Comparison of ENCODE assay signal across 9 mouse cellular contexts in genomic region chr16:31591565-31591964, GRCm38 (mm10).
A peak's percentile ranks its signal among the peaks of the same experiment; 100 is the strongest.
DNase-seq lines count a peak whose midpoint lies in the region; ATAC-seq and TF ChIP-seq lines count a peak whose summit lies in the region.
"Had no signal": no experiment of that assay in that cellular context is flagged by ENCODE, and none has a peak within 500 bp of the region (broad histone marks: within the 10 kb centered on the region; RNA-seq: fewer than 3 reads in every experiment).

No protein-coding gene starts in this region.

- no peak; the same call in 1 of the 2 replicates for ATAC-seq in midbrain, embryonic 11.5 days (ENCODE audit: low FRiP score)
- peak; percentile 46 for ATAC-seq in limb, embryonic 13.5 days (ENCODE audit: low FRiP score, low read depth)

- H3K4me1 ChIP-seq in heart, embryonic 10.5 days, result peaks cover 41% of the 10 kb centered on the region
- peaks cover 44% of the 10 kb centered on the region for H3K4me1 ChIP-seq in midbrain, embryonic 10.5 days
- peaks cover 19% of the 10 kb centered on the region for H3K4me1 ChIP-seq in midbrain, embryonic 11.5 days (ENCODE audit: control insufficient read depth, insufficient read depth, low read length)
- H3K4me1 ChIP-seq in limb, embryonic 13.5 days, result peaks cover 48% of the 10 kb centered on the region
- peaks cover 14% of the 10 kb centered on the region; the same call in 1 of the 2 replicates for H3K4me1 ChIP-seq in cerebellum, adult 2 months (ENCODE audit: control insufficient read depth, insufficient read depth, low read length)

- WGBS in heart, embryonic 10.5 days, result 78% methylated on average over 3 of the region's 3 CpGs
- WGBS in midbrain, embryonic 10.5 days, result 73% methylated on average over 3 of the region's 3 CpGs
- 71% methylated on average over 3 of the region's 3 CpGs for WGBS in midbrain, embryonic 11.5 days
- WGBS in limb, embryonic 13.5 days, result 15% methylated on average over 3 of the region's 3 CpGs
- 91% methylated on average over 3 of the region's 3 CpGs for WGBS in cerebellum, adult 2 months

- peak overlapping the region; percentile 64 for H3K27ac ChIP-seq in heart, embryonic 10.5 days
- H3K27ac ChIP-seq in midbrain, embryonic 10.5 days (replicated peaks), result peak overlapping the region; percentile 80
- no peak overlapping the region for H3K27ac ChIP-seq in midbrain, embryonic 11.5 days (ENCODE audit: low read depth, low read length)
- H3K27ac ChIP-seq in limb, embryonic 13.5 days, result peak overlapping the region; percentile 79
- H3K27ac ChIP-seq in cerebellum, adult 2 months (ENCODE audit: insufficient read depth, low read length), result no peak overlapping the region

- H3K27me3 ChIP-seq in heart, embryonic 10.5 days (ENCODE audit: insufficient read depth, poor library complexity, severe bottlenecking), result no peaks in the 10 kb centered on the region
- peaks cover 22% of the 10 kb centered on the region for H3K27me3 ChIP-seq in midbrain, embryonic 10.5 days (ENCODE audit: low read depth, poor library complexity, severe bottlenecking)
- no peaks in the 10 kb centered on the region for H3K27me3 ChIP-seq in midbrain, embryonic 11.5 days (ENCODE audit: control insufficient read depth, insufficient read depth, low read length)
- H3K27me3 ChIP-seq in limb, embryonic 13.5 days, result no peaks in the 10 kb centered on the region
- no peaks in the 10 kb centered on the region for H3K27me3 ChIP-seq in cerebellum, adult 2 months (ENCODE audit: control insufficient read depth, insufficient read depth, low read length)

- H3K36me3 ChIP-seq in heart, embryonic 10.5 days, result no peaks in the 10 kb centered on the region
- no peaks in the 10 kb centered on the region for H3K36me3 ChIP-seq in midbrain, embryonic 10.5 days
- no peaks in the 10 kb centered on the region for H3K36me3 ChIP-seq in midbrain, embryonic 11.5 days (ENCODE audit: control insufficient read depth, insufficient read depth, low read length)
- H3K36me3 ChIP-seq in limb, embryonic 13.5 days, result no peaks in the 10 kb centered on the region

- no peak for TF ChIP-seq CTCF in cerebellum, adult 2 months (IDR thresholded peaks at IDR 0.05; ENCODE audit: borderline replicate concordance, insufficient read depth, low read depth, low read length)

- TF ChIP-seq POLR2A in cerebellum, adult 2 months (IDR thresholded peaks at IDR 0.05; ENCODE audit: borderline replicate concordance, insufficient read depth, low read length), result no peak

- intact Hi-C loops in heart, postnatal 36 days (cut with DNase I), result no loop called here

- no peaks in the 10 kb centered on the region for H3K9me3 ChIP-seq in heart, embryonic 10.5 days
- H3K9me3 ChIP-seq in midbrain, embryonic 10.5 days (replicated peaks), result 0 out of 2 replicates have a peak, but pooled peaks cover 2% of the 10 kb centered on the region
- no peaks in the 10 kb centered on the region for H3K9me3 ChIP-seq in midbrain, embryonic 11.5 days (ENCODE audit: control insufficient read depth, low read length)
- no peaks in the 10 kb centered on the region for H3K9me3 ChIP-seq in limb, embryonic 13.5 days

- no peak overlapping the region for H3K9ac ChIP-seq in midbrain, embryonic 11.5 days (ENCODE audit: low read length)
- H3K9ac ChIP-seq in limb, embryonic 13.5 days, result no peak overlapping the region

- peak overlapping the region; percentile 32; the same call in 1 of the 2 replicates for H3K4me3 ChIP-seq in heart, embryonic 10.5 days
- H3K4me3 ChIP-seq in midbrain, embryonic 10.5 days, result 0 out of 2 replicates have a peak overlapping the region, but pooled peaks have one; percentile 4
- no peak overlapping the region for H3K4me3 ChIP-seq in midbrain, embryonic 11.5 days (ENCODE audit: low read depth, low read length)
- H3K4me3 ChIP-seq in limb, embryonic 13.5 days, result no peak overlapping the region
- no peak overlapping the region for H3K4me3 ChIP-seq in cerebellum, adult 2 months (replicated peaks; ENCODE audit: insufficient read depth, low read depth, low read length)

- H3K4me2 ChIP-seq in midbrain, embryonic 11.5 days, result no peak overlapping the region
- peak overlapping the region; percentile 51 for H3K4me2 ChIP-seq in limb, embryonic 13.5 days (replicated peaks)

- DNase-seq in heart, embryonic 10.5 days (ENCODE audit: low spot score), result no peak
- DNase-seq in heart, postnatal 36 days, result no peak
- no peak for DNase-seq in midbrain, embryonic 10.5 days (ENCODE audit: low spot score)
- DNase-seq in midbrain, embryonic 11.5 days (ENCODE audit: low spot score, missing footprints), result no peak
- no peak for DNase-seq in cerebellum, adult 2 months
- no peak for DNase-seq in adrenal gland, adult 8-10 months
- DNase-seq in kidney, adult 11 months, result no peak
- DNase-seq: gastrocnemius, postnatal 25 days had no signal

Comparison
In these comparisons a context has a peak if more than half of its experiments do, and no peak if none do; other contexts are left out.
1. H3K27ac ChIP-seq: peak in heart, embryonic 10.5 days (single experiment), midbrain, embryonic 10.5 days (single experiment) and limb, embryonic 13.5 days (single experiment); none in midbrain, embryonic 11.5 days (single experiment) and cerebellum, adult 2 months (single experiment).
2. H3K4me3 ChIP-seq: peak in heart, embryonic 10.5 days (single experiment) and midbrain, embryonic 10.5 days (single experiment); none in midbrain, embryonic 11.5 days (single experiment), limb, embryonic 13.5 days (single experiment) and cerebellum, adult 2 months (single experiment).